Mouse (Mus musculus): ENCODE data around the gene Fam83g. TPM values are rescaled to one million over a fixed set of nuclear protein-coding genes. Genes with fewer than 3 reads are reported as not detected.

The Fam83g gene
- polyA plus RNA-seq, 1 experiment from 2014 or later, result 0.47 TPM

- Histone ChIP-seq H3K9ac (no peak overlapping the region), H3K4me2 (no peak overlapping the region), H3K9me3 (no peaks in the 10 kb centered on the region), H3K4me3 (replicated peaks) (no peak overlapping the region), H3K27me3 (no peaks in the 10 kb centered on the region), H3K27ac (no peak overlapping the region), H3K36me3 (replicated peaks) (peaks cover 77% of the 10 kb centered on the region), H3K4me1 (0 out of 2 replicates have a peak, but pooled peaks cover 4% of the 10 kb centered on the region)
- WGBS, result 96% methylated on average over 9 of the region's 9 CpGs
- ATAC-seq (ENCODE audit: low FRiP score), result no peak
Measured at GRCm38 (mm10) chr11:61745781-61746180, 61.9 kb downstream of the Fam83g start.

DNA sequence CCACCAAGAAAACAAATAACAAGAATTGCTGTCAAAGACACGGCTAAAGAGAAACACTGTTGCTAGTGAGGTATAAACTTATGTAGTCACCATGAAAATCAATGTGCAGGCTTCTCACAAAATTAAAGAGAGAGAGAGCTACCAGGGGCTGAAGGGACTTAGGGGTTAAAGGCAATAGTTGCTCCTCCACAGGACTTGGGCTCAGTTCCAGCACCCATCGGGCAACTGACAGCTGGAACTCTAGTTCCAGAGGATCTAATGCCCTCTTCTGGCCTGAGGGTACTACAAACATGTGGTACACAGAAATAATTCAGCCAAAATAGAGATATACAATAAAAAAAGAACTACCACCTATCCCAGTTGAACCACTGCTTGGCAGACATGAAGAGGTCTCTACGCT lies 63.3 kb downstream of the Fam83g start:
- H3K36me3 ChIP-seq (replicated peaks), result peaks cover 77% of the 10 kb centered on the region
- no peak for ATAC-seq (ENCODE audit: low FRiP score)

GRCm38 (mm10) chr11:61751612-61752011 lies 67.7 kb downstream of the Fam83g start:
- Histone ChIP-seq H3K4me2 (no peak overlapping the region), H3K4me1 (no peaks in the 10 kb centered on the region), H3K36me3 (replicated peaks) (peaks cover 82% of the 10 kb centered on the region), H3K9ac (no peak overlapping the region), H3K27ac (no peak overlapping the region), H3K4me3 (replicated peaks) (no peak overlapping the region), H3K9me3 (no peaks in the 10 kb centered on the region), H3K27me3 (no peaks in the 10 kb centered on the region)
- no peak for ATAC-seq (ENCODE audit: low FRiP score)
- 75% methylated on average over 5 of the region's 5 CpGs for WGBS

More for the DNA sequence above, 63.3 kb downstream of the Fam83g start:
- no peaks in the 10 kb centered on the region for H3K9me3 ChIP-seq
- H3K4me2 ChIP-seq, result no peak overlapping the region
- 79% methylated on average over 3 of the region's 3 CpGs for WGBS
- no peaks in the 10 kb centered on the region for H3K27me3 ChIP-seq
- H3K4me1 ChIP-seq, result 0 out of 2 replicates have a peak, but pooled peaks cover 4% of the 10 kb centered on the region
- H3K27ac ChIP-seq, result no peak overlapping the region
- H3K9ac ChIP-seq, result no peak overlapping the region
- H3K4me3 ChIP-seq (replicated peaks), result no peak overlapping the region

DNA sequence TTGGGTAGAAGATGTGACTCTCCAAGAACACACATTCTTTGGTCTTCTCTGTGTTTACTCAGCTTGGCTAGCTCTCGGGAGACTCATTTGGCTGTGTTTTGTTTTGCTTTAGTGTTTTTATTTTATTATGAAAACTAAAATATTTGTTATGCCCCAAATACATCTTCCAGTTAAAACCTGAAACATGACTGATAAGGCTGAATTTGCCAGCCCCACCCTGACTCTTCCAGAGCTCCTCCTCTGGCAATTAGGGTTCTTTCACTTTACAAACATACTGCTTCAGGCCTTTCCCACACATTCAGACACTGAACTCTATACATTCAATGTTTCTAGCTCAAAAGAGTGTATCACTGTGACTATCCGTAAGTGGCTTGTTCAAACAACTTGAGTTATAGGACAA lies 73.3 kb downstream of the Fam83g start:
- Histone ChIP-seq H3K9me3 (no peaks in the 10 kb centered on the region), H3K27ac (no peak overlapping the region), H3K4me1 (peaks cover 10% of the 10 kb centered on the region), H3K36me3 (replicated peaks) (peaks cover 43% of the 10 kb centered on the region), H3K4me3 (replicated peaks) (no peak overlapping the region), H3K9ac (no peak overlapping the region), H3K4me2 (no peak overlapping the region), H3K27me3 (no peaks in the 10 kb centered on the region)
- no peak for ATAC-seq (ENCODE audit: low FRiP score)
- WGBS, result 92% methylated on average over 2 of the region's 2 CpGs

Other genes with a start within 250 kb of the Fam83g start
- 7.2 and 7.7 TPM in 2 replicates for gene Rnf112, start 230.0 kb upstream of the Fam83g start, polyA plus RNA-seq (2016; fragmentation: Nextera tagmentation; extraction: Ambion mirVana)
- 66.9 and 69.4 TPM in 2 replicates for gene Mfap4, start 198.7 kb upstream of the Fam83g start, polyA plus RNA-seq (2016; fragmentation: Nextera tagmentation; extraction: Ambion mirVana)
- 93.4 and 95.7 TPM in 2 replicates for gene Mapk7, start 189.7 kb upstream of the Fam83g start, polyA plus RNA-seq (2016; fragmentation: Nextera tagmentation; extraction: Ambion mirVana)
- gene B9d1, start 178.9 kb upstream of the Fam83g start, polyA plus RNA-seq (2016; fragmentation: Nextera tagmentation; extraction: Ambion mirVana), result 34.6 and 35.6 TPM in 2 replicates
- gene Epn2, start 104.4 kb upstream of the Fam83g start, polyA plus RNA-seq (2016; fragmentation: Nextera tagmentation; extraction: Ambion mirVana), result 35.5 and 37.8 TPM in 2 replicates
- 6.0 and 6.3 TPM in 2 replicates for gene Grap, start 30.8 kb upstream of the Fam83g start, polyA plus RNA-seq (2016; fragmentation: Nextera tagmentation; extraction: Ambion mirVana)
- not detected in 2 replicates for gene Slc5a10, start 36.7 kb downstream of the Fam83g start, polyA plus RNA-seq (2016; fragmentation: Nextera tagmentation; extraction: Ambion mirVana)
- 62.2 and 64.2 TPM in 2 replicates for gene Prpsap2, start 78.0 kb downstream of the Fam83g start, polyA plus RNA-seq (2016; fragmentation: Nextera tagmentation; extraction: Ambion mirVana)
- 31.4 and 32.3 TPM in 2 replicates for gene Ulk2, start 171.0 kb downstream of the Fam83g start, polyA plus RNA-seq (2016; fragmentation: Nextera tagmentation; extraction: Ambion mirVana)
- gene Akap10, start 246.2 kb downstream of the Fam83g start, polyA plus RNA-seq (2016; fragmentation: Nextera tagmentation; extraction: Ambion mirVana), result 18.4 and 19.6 TPM in 2 replicates

Data from forebrain, embryonic 12.5 days (tissue).